Mouse (Mus musculus) adrenal gland, adult 2 months (tissue): Measurements from ENCODE around the gene Plekhg2. TPM values are rescaled to one million over a fixed set of nuclear protein-coding genes. Genes with fewer than 3 reads are reported as not detected.
A peak's percentile ranks its signal among the peaks of the same experiment; 100 is the strongest.

Experiments
- DNase-seq: peaks from one replicate; pipeline ENCODE4 v3.0.0; 2021
- polyA plus RNA-seq: library from polyadenylated mRNA; depleted of rRNA; stranded (reverse); fragments of >200 nt; gene quantifications from 2 replicates; pipeline ENCODE4 v1.2.3, GENCODE M21; 2012; rRNA removed
- total RNA-seq, 2 experiments: library from RNA; stranded (reverse); gene quantifications; 2 replicates each; pipeline ENCODE4 v1.2.3; 2021

Gene Plekhg2
- total and polyA plus RNA-seq, 3 experiments = 14.9 to 23.2 (median 15.6) TPM

DNA sequence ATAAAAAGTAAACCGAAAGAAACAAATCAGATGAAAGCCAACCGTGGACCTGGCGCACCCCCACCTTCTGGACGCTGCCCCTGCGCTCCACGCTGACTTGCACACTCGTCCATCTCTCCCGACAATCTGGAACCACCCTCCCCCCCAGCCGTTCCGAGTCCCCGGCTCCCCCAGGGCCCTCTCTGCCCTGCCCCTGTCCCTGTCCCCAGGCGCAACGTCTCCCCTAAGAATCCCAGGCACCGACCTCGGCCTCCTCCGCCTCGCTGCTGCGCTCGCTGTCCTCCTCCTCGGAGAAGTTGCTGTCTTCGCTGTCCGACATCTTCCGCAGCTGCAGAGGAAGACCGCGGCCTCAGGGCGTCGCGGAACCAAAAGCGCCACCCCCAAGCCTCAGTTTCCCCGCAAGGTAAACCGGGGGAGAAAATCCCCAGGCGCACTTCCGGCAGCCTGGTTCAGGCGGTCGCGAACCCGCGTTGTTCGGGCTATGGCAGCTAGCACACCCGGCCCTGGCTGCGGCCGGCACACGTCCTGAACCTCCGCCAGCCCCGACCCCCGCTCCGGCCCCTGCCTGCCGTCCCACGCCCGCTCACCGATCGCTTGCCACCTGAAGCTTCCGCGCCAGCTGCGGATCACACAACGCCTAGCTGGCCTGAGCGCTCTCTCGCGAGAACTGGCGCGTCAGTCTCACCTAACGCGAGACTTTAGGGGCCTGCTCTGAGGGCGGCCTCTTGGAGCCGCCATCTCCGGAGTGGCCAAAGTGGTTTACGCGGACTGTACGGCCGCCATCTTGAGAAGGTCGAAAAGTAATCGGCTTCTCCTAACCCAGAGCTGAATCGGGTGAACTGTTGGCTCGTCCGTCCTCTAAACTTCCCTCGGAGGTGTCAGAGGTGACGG lies 34.0 kb downstream of the Plekhg2 start, which contains the start of gene Supt5:
Gene Supt5 (minus strand): TSS at position 639 of the 891 bp plus-strand sequence.
- peak; percentile 98 for DNase-seq

DNA sequence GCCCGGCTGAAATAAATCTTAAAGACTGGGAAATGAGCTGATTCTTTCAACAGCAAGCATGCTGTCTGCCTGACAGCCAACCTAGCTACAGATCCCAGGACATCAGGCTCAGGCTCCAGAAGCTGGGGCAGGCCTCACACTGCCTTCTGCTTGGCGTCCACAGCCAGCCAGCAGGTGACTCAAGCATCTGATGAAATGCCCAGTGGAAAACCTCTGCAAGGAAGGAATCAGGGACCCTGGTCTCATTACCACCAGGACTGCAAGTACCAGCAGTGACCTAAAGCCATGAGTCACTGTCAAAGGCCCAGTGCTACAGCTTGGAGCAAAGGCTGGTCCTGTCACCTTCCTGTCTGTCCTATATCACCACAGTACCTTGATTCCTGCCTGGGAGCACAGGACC lies 36.9 kb downstream of the Plekhg2 start:
- DNase-seq = peak; percentile 74

DNA sequence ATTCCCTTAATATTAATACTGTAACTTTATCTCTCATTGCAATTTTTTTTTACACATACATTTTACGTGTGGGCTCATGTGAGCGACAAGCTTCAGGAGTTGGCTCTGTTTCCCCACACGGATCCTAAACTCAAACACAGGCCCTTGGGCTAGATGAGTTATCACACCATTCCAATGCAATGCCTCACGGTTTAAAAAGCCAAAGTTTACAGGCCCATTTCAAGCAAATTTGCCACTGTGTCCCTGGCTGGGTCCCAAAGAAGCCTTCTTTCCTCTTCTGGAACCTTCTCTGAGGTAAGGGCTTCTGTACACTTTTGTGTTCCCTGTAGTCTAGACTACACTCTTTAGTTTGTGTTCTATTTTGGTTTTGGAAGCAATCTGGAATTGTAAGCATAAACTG lies 37.9 kb downstream of the Plekhg2 start:
- DNase-seq = peak; percentile 56

DNA sequence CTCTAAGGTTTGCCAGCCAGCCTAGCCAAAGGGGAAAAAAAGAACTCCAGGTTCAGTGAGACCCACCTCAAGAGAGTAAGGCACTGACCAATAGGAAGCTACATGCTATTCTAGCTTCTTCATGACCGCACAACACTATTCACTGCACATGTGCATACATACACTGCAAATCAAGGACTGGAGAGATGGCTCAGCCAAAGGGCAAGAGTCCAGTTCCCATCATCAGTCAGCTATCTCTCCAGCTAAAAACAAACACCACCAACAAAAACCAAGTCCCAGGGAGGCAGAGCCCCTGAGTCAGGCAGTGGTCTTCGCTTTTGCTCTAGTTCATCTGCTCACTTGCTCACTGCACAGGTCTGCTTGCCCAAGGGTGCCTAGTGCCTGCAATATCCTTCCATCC lies 44.1 kb downstream of the Plekhg2 start:
- no peak for DNase-seq

DNA sequence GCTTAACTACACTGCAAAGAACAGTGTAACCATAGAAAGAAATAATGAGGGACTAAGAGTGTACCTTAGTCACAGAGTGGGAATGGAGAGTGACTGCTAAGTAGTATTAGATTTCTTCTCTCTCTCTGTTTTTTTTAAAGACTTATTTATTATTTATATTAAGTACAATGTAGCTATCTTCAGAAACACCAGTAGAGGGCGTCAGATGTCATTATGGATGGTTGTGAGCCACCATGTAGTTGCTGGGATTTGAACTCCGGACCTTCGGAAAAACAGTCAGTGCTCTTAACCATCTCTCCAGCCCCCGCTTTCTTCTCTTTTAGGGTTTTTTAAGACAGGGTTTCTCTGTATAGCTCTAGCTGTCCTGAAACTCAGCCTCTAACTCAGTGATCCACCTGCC lies 45.9 kb downstream of the Plekhg2 start:
- no peak for DNase-seq

DNA sequence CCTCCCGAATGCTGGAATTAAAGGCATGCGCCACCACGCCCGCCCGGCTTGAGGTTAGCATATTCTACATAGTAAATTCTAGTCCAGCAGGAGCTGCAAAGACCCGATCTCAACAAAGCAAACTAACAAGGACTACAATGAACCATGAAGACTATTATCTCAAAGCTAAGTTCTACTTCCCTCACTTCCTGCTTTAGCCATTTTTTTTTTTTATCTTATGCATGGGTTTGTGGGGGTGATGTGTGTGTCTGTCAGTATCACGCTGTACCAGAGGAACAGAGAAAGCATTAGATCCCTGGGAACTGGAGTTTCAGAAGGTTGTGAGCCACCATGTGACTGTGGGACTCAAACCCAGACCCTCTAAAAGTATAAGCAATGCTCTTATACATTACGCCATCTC lies 47.1 kb downstream of the Plekhg2 start:
- DNase-seq = no peak

DNA sequence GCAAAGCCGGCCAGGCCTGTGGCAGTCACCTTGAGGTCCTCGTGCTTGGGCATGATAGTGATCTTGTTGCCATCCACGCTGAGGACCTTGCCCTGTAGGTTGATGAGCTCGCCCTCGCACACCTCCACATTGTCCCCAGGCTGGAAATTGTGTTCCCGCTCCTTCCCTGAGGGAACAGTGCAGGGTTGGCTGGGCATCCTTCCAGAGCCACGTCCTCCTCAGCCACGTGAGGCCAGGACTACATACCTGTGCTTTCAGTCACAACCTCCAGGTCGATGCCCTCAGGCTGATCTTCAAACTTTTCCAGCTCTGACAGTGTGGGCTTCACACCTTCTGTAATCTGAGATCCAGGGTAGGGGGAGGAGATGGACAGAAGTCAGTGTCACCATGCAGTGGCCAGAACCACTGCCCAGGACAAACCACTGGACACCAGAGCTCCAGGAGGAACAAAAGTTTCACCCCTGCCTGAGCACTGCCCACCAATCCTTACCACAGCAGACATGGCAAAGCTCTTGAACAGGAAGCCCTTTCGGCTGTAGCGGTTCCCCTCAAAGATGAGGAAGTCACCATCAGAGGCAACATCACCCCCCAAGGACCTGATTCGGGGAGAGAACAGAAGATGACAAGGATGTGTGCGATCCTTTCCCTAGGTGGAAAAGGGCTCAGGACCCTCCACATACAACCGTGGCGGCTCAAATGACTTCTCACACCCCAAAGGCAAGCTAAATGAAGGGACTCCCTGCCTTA lies 50.3 kb downstream of the Plekhg2 start:
- no peak for DNase-seq

DNA sequence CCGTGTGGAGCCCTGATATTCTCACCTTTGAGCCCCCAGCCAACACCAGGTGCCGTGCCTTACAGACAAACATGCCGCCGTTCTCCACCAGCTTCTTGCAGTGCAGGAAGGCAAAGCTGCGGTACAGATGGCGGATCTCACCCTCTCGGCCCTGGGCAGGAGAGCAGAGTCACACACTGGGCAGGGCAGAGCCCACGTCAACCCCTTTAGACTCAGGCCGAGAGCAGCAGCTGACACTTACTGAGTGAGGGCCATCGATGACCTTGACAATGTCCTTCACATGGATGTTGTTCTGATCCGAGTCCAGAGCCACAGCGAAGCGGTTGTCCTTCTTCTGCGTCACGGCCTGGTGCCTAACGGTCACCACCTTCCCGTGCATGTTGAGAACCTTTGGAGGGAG lies 53.7 kb downstream of the Plekhg2 start:
- peak; percentile 84 for DNase-seq

DNA sequence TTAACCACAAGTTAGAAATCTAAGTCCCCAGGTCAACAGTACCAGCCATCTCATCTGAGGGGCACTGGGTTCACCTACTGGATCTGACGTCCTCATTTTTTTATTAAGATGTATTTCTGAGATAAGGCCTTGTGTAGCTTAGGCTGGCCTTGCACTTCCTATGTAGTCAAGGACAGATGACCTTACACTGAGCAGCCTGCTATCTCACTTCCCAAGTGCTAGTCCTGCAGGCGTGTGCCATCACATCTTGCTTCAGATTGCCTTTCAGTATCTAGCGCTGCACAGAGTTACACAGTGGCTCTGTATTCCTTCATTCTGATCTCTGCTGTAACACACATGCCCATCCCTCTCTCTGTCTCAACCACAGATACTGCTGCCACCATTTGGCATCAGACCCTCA lies 54.4 kb downstream of the Plekhg2 start:
- DNase-seq = peak; percentile 41

DNA sequence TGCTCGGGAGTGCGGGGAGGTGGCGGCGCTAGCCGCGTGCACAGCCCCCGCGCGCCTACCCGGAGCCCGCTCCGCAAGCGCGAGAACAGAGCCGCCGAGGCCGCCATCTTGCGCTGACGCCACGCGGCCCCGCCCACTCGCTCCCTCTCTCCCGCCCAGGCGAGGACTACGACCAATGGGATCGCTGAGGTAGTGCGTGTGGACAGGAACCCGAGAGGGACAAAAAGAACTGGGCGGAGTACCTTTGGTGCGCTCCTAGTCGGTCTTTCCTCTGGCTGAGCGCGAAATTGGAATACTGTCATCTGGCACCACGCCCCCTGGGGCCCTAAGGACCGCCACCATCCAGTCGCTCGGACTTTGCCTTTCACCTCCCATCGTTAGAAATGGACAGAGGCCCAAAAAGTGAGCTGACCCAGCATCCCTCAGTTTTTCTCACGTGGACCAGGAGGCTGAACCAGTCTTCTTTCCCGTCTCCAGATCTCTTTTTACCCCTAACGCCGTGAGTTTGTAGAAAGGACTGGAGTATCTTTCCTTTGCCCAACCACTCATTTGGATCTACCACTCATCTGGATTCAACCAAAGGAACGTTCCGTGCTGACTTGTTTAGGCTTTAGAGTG lies 60.4 kb downstream of the Plekhg2 start, which contains the start of gene Timm50:
Gene Timm50 (minus strand): TSS at position 147 of the 618 bp plus-strand sequence.
- peak; percentile 99 for DNase-seq

DNA sequence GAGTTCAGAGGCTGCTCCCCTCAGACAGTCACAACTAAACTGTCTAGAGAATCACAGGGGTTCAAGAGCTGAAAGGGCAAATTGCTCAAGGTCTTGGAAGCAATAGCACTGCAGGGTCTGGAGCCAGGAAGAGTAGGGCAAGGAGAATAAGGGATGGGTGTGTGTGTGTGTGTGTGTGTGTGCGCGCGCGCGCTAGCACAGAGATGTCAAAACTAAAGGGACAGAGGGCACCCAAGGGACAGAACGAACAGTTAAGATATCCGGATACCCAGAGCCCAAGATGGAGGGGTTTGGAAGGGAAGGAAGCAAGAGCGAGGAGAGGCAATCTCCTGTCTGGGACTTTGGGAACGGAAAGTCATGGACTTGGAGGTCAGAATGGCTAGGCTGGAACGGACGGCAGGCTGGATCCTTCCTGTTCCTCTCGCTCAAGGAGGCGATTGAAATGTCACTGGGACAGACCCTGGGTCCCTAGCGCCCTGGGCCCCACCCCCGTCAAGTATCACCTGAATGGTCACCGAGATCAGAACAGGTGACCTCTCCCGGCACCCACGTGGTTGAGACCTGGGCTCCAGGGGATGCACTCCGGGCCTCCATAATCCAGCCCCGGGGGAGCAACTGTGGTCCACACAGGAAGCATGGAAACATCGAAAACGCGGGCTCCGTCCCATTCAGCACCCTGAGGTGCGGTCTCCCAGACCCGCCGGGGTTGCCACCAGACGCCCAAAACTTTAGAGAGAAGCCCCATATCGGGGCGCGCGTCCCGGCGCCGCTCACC lies 61.1 kb downstream of the Plekhg2 start:
- DNase-seq = no peak

DNA sequence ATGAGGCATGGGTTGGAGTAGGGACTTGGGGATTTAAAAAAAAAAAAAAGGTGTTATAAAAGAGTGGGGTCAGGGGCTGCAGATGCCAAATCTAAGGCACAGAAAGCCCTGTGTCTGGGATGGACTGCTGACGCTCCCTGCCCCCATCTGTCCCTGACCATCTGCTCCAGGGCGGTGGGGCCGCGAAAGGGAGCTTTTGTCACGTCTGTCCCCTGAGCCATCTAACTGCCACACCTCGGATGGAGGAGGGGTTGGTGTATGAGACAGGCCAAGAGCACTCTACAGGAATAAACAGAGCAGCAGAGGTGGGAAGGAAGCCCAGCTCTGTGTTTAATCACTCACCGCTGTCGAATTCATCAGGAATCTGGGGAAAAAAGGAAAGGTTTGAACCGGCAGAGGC lies 62.7 kb downstream of the Plekhg2 start:
- DNase-seq = no peak

Other genes with a start within 250 kb of the Plekhg2 start
- gene 9530053A07Rik, start 243.1 kb downstream of the Plekhg2 start, total RNA-seq = not detected
- gene 9530053A07Rik, start 243.1 kb downstream of the Plekhg2 start, polyA plus RNA-seq = 0.01 TPM in 1 of 2 replicates, not detected in the other
- 100 to 1,000 TPM in 1 of 2 experiments, 10 to 100 TPM in 1; 99.5 to 104 TPM for gene Fbl, start 202.9 kb downstream of the Plekhg2 start, total RNA-seq
- gene Fbl, start 202.9 kb downstream of the Plekhg2 start, polyA plus RNA-seq = 27.2 and 34.7 TPM in 2 replicates
- gene Dyrk1b, start 193.1 kb downstream of the Plekhg2 start, total RNA-seq = 10 to 100 TPM; 25.5 to 33.4 TPM
- 104 and 107 TPM in 2 replicates for gene Dyrk1b, start 193.1 kb downstream of the Plekhg2 start, polyA plus RNA-seq
- 10 to 100 TPM; 23.4 to 24.4 TPM for gene Eid2, start 104.7 kb downstream of the Plekhg2 start, total RNA-seq
- gene Eid2, start 104.7 kb downstream of the Plekhg2 start, polyA plus RNA-seq = 30.4 and 36.8 TPM in 2 replicates
- gene Eid2b, start 94.9 kb downstream of the Plekhg2 start, total RNA-seq = 10 to 100 TPM in 1 of 2 experiments, 1 to 10 TPM in 1; 9.1 to 17.6 TPM
- gene Eid2b, start 94.9 kb downstream of the Plekhg2 start, polyA plus RNA-seq = 44.8 and 49.6 TPM in 2 replicates
- not detected for gene Selenov, start 81.4 kb downstream of the Plekhg2 start, total RNA-seq
- gene Selenov, start 81.4 kb downstream of the Plekhg2 start, polyA plus RNA-seq = 0.19 TPM in 1 of 2 replicates, not detected in the other
- gene Dll3, start 70.4 kb downstream of the Plekhg2 start, total RNA-seq = under 1 TPM in 1 of 2 experiments, not detected in 1; 0.10 TPM
- gene Dll3, start 70.4 kb downstream of the Plekhg2 start, polyA plus RNA-seq = 0.16 and 0.29 TPM in 2 replicates
- 10 to 100 TPM; 66.6 to 99.9 TPM for gene Timm50, start 60.5 kb downstream of the Plekhg2 start, total RNA-seq
- 90.5 and 101 TPM in 2 replicates for gene Timm50, start 60.5 kb downstream of the Plekhg2 start, polyA plus RNA-seq
- gene Supt5, start 33.9 kb downstream of the Plekhg2 start, total RNA-seq = 100 to 1,000 TPM; 156 to 171 TPM
- 163 and 190 TPM in 2 replicates for gene Supt5, start 33.9 kb downstream of the Plekhg2 start, polyA plus RNA-seq
- 1,000 to 10,000 TPM in 1 of 2 experiments, 100 to 1,000 TPM in 1; 895 to 1,085 TPM for gene Rps16, start 21.9 kb downstream of the Plekhg2 start, total RNA-seq
- gene Rps16, start 21.9 kb downstream of the Plekhg2 start, polyA plus RNA-seq = 555 and 709 TPM in 2 replicates
- gene Zfp36, start 7.7 kb upstream of the Plekhg2 start, total RNA-seq = 10 to 100 TPM; 16.3 to 19.4 TPM
- 25.9 and 32.3 TPM in 2 replicates for gene Zfp36, start 7.7 kb upstream of the Plekhg2 start, polyA plus RNA-seq
- 10 to 100 TPM; 39.6 to 49.7 TPM for gene Med29, start 20.1 kb upstream of the Plekhg2 start, total RNA-seq
- 72.1 and 88.5 TPM in 2 replicates for gene Med29, start 20.1 kb upstream of the Plekhg2 start, polyA plus RNA-seq
- gene Paf1, start 20.4 kb upstream of the Plekhg2 start, total RNA-seq = 100 to 1,000 TPM in 1 of 2 experiments, 10 to 100 TPM in 1; 73.4 to 104 TPM
- gene Paf1, start 20.4 kb upstream of the Plekhg2 start, polyA plus RNA-seq = 323 and 399 TPM in 2 replicates
- gene Gmfg, start 64.8 kb upstream of the Plekhg2 start, total RNA-seq = 10 to 100 TPM in 1 of 2 experiments, 1 to 10 TPM in 1; 7.1 to 10.4 TPM
- 0.58 and 0.89 TPM in 2 replicates for gene Gmfg, start 64.8 kb upstream of the Plekhg2 start, polyA plus RNA-seq
- gene Lrfn1, start 79.4 kb upstream of the Plekhg2 start, total RNA-seq = 10 to 100 TPM; 12.9 to 25.4 TPM
- gene Lrfn1, start 79.4 kb upstream of the Plekhg2 start, polyA plus RNA-seq = 33.6 and 37.1 TPM in 2 replicates
- gene Ifnl2, start 137.9 kb upstream of the Plekhg2 start, total RNA-seq = not detected
- 0.33 and 1.00 TPM in 2 replicates for gene Ifnl2, start 137.9 kb upstream of the Plekhg2 start, polyA plus RNA-seq
- gene Ifnl3, start 150.2 kb upstream of the Plekhg2 start, total RNA-seq = not detected
- 0.48 and 0.59 TPM in 2 replicates for gene Ifnl3, start 150.2 kb upstream of the Plekhg2 start, polyA plus RNA-seq
- not detected for gene Sycn, start 168.3 kb upstream of the Plekhg2 start, total RNA-seq
- gene Sycn, start 168.3 kb upstream of the Plekhg2 start, polyA plus RNA-seq = 0.44 and 0.48 TPM in 2 replicates
- not detected for gene Nccrp1, start 174.7 kb upstream of the Plekhg2 start, total RNA-seq
- 0.10 TPM in 1 of 2 replicates, not detected in the other for gene Nccrp1, start 174.7 kb upstream of the Plekhg2 start, polyA plus RNA-seq
- gene Samd4b, start 225.5 kb upstream of the Plekhg2 start, total RNA-seq = 10 to 100 TPM; 61.0 to 78.2 TPM
- 127 and 146 TPM in 2 replicates for gene Samd4b, start 225.5 kb upstream of the Plekhg2 start, polyA plus RNA-seq
- 10 to 100 TPM; 28.7 to 29.6 TPM for gene Pak4, start 225.6 kb upstream of the Plekhg2 start, total RNA-seq
- 53.5 and 54.9 TPM in 2 replicates for gene Pak4, start 225.6 kb upstream of the Plekhg2 start, polyA plus RNA-seq